Mouse (Mus musculus): ENCODE measurements around the gene Svop. TPM values are rescaled to one million over a fixed set of nuclear protein-coding genes. Genes with fewer than 3 reads are reported as not detected.

Svop gene
- polyA plus RNA-seq, 1 experiment from 2014 or later, result 0.05 TPM

DNA sequence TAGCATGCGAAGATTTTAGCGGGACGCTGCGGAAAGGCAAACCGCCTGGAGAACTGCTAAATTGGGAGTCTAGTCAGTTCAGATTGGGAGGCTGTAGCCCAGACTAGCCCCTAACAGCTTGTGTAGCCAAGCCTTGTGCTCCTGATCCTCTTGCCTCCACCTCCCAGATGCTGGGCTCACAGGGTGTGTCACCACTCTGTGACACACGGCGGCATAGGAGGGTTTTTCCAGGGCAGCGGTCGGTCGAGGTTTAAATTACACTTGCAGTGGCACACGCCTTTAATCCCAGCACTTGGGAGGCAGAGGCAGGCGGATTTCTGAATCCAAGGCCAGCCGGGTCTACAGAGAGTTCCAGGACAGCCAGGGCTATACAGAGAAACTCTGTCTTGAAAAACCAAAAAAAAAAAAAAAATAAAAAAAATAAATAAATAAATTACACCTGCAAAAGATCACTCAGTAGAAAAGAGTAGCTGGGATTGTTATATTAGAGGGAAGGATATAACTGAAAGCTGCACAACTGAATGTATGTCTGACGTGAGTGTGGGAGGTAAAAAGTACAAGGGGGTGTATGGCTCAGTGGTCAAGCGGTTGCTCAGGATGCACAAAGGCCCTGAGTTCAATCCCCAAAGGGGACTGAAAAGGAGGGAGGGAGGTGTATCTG lies 38.3 kb upstream of the Svop start:
- 73% methylated on average over 15 of the region's 15 CpGs for WGBS (ENCODE audit: insufficient replicate concordance)
- H3K4me1 ChIP-seq (replicated peaks), result peaks cover 76% of the 10 kb centered on the region
- DNase-seq, result no peak
- no peak for ATAC-seq (ENCODE audit: low read depth)
- no peaks in the 10 kb centered on the region for H3K9me3 ChIP-seq (replicated peaks)
- H3K4me3 ChIP-seq (replicated peaks), result peak overlapping the region; percentile 80
- peak overlapping the region; percentile 72; the same call in 1 of the 2 replicates for H3K9ac ChIP-seq
- no peaks in the 10 kb centered on the region for H3K27me3 ChIP-seq
- H3K4me2 ChIP-seq, result peak overlapping the region; percentile 99
- peaks cover 12% of the 10 kb centered on the region; the same call in 1 of the 2 replicates for H3K36me3 ChIP-seq
- H3K27ac ChIP-seq, result no peak overlapping the region

DNA sequence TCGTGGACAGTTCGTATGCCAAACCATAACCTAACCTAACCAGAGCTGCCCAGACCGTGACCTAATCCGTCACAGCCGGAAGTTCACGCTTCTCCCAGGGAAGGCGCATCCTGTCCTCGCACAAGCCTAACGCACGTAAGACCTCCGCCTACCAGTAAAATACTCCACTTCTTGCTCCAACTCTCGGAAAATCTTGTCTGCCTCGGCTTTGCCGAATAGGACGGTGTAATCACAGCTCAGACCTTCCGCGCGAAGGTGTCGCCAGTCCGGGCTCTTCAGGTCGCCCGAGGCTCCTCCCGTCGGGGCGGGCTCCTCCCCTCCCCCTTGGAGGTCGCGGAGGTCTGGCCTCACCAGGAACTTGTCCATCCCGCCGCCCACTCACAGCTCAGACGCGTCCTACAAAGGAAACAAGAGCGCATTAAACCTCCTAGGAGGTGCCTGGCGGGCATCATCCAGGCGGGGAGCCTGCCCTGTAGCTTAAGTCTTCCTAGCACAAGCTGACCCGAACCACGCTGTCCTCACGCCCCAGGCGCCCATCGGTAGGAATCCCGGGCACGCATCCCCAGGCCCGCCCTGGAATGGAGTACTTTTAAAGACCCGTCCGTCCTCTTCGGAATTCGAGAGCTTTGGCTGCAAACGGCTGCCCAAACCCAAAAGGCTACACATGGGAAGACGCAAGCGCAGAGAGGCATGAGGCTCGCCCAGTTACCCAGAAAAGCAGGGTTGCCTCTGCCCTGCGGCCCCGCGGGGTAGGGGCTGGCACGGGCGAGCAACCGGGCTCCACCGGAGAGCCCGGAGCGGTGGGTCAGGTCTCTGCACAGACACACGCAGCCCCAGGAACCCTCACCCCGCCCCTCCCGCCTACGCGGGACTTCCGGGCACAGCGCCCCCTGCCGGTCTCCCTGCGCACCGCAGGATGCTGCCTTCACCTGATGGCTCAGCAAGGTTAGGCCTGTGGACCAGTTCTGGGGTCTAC lies 36.3 kb upstream of the Svop start, which contains the start of gene Alkbh2:
Alkbh2 (minus strand) TSS at position 845 of the 976 bp plus-strand sequence.
- WGBS (ENCODE audit: insufficient replicate concordance), result 1% methylated on average over 69 of the region's 69 CpGs
- peak within 1 kb of the TSS; percentile 79 for H3K27ac ChIP-seq
- ATAC-seq (ENCODE audit: low read depth) (peak; percentile 13), DNase-seq (peak; percentile 79)
- no peaks in the 10 kb centered on the region for H3K27me3 ChIP-seq
- peaks cover 56% of the 10 kb centered on the region for H3K4me1 ChIP-seq (replicated peaks)
- no peaks in the 10 kb centered on the region for H3K9me3 ChIP-seq (replicated peaks)
- peaks cover 23% of the 10 kb centered on the region for H3K36me3 ChIP-seq
- H3K9ac ChIP-seq, result peak within 1 kb of the TSS; percentile 80
- peak within 1 kb of the TSS; percentile 73 for H3K4me3 ChIP-seq (replicated peaks)
- H3K4me2 ChIP-seq, result peak within 1 kb of the TSS; percentile 99

DNA sequence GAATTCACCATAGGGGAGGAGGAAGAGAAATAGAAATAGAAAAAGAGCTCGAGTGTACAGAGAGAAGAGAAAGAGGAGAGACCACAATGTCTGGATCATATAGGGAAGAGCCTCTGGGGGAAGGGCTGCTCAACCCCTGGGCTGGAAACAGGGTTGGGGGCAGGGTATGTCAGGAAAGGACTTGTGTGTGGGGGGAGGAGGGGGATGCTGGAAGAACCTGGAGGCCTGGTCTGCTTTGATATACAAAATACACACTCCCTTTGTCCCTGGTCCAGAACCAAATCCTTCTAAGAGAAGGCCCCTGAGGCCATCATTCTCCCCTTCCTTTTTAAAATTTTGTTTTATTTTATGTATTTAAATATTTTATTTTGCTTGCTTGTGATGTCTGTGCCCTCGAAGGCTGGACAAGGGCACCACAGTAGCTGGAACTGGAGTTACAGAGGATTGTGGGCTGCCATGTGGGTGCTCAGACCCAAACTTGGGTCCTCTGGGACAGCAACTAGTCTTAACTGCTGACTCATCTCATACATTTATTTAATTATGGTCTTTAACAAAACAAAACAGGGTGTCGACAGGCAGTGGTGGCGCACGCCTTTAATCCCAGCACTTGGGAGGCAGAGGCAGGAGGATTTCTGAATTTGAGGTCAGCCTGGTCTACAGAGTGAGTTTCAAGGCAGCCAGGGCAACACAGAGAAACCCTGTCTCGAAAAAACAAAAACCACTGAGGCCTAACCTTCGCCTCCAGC lies 35.3 kb upstream of the Svop start:
- WGBS (ENCODE audit: insufficient replicate concordance), result 68% methylated on average over 7 of the region's 7 CpGs
- H3K4me2 ChIP-seq, result peak overlapping the region; percentile 99
- no peak for ATAC-seq (ENCODE audit: low read depth)
- H3K4me1 ChIP-seq (replicated peaks), result peaks cover 46% of the 10 kb centered on the region
- peak overlapping the region; percentile 73; the same call in 1 of the 2 replicates for H3K4me3 ChIP-seq (replicated peaks)
- H3K9ac ChIP-seq, result peak overlapping the region; percentile 27; the same call in 1 of the 2 replicates
- peaks cover 28% of the 10 kb centered on the region for H3K36me3 ChIP-seq
- no peak overlapping the region for H3K27ac ChIP-seq
- H3K27me3 ChIP-seq, result no peaks in the 10 kb centered on the region
- H3K9me3 ChIP-seq (replicated peaks), result no peaks in the 10 kb centered on the region
- DNase-seq, result no peak

DNA sequence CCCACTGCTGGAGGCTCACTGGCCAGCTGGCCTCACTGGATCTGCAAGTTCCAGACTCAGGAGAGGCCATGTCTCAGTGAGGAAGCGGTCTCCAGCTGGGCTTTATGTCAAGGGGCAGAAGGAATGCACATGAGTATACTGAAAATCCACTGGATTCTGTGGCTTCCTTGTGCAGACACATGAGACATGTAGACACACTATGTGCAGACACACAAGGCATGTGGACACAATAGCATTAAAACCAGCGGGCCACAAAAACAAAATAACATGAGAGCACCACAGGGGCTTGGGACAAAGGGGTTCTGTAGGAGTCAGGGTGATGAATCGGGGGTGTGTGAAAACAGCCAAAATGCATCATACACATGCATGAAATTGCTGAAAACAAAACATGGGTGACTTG lies 34.6 kb upstream of the Svop start:
- Histone ChIP-seq H3K36me3 (peaks cover 34% of the 10 kb centered on the region), H3K4me1 (replicated peaks) (peaks cover 40% of the 10 kb centered on the region), H3K4me2 (peak overlapping the region; percentile 99; the same call in 1 of the 2 replicates), H3K9me3 (replicated peaks) (no peaks in the 10 kb centered on the region), H3K4me3 (replicated peaks) (no peak overlapping the region), H3K27me3 (no peaks in the 10 kb centered on the region), H3K9ac (peak overlapping the region; percentile 27; the same call in 1 of the 2 replicates), H3K27ac (0 out of 2 replicates have a peak overlapping the region, but pooled peaks have one; percentile 9)
- WGBS (ENCODE audit: insufficient replicate concordance), result 69% methylated on average over 3 of the region's 3 CpGs
- no peak for DNase-seq
- no peak for ATAC-seq (ENCODE audit: low read depth)

DNA sequence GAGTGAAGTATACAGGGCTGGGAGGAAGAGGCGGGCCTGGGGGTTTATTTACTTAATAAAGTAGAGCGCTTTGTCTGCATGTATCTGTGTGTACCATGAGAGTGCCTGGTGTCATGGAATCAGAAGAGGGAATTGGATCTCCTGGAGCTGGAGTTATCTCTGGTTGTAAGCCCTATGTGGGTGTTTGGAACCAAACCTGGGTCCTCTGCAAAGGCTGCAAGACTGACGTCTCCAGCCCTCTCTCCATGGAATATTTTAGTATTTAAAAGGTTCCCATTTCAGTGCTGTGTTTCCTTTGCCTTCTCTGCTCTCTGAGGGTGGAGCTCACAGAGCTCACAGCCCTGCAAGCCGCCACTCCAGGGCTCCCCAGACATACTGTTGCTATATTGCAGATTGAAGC lies 28.4 kb upstream of the Svop start:
- no peak overlapping the region for H3K4me3 ChIP-seq (replicated peaks)
- WGBS (ENCODE audit: insufficient replicate concordance), result 76% methylated on average over 4 of the region's 4 CpGs
- DNase-seq (no peak), ATAC-seq (ENCODE audit: low read depth) (no peak)
- peaks cover 70% of the 10 kb centered on the region for H3K36me3 ChIP-seq
- H3K4me2 ChIP-seq, result no peak overlapping the region
- H3K4me1 ChIP-seq (replicated peaks), result no peaks in the 10 kb centered on the region
- H3K27ac ChIP-seq, result no peak overlapping the region
- no peaks in the 10 kb centered on the region for H3K9me3 ChIP-seq (replicated peaks)
- H3K27me3 ChIP-seq, result no peaks in the 10 kb centered on the region
- no peak overlapping the region for H3K9ac ChIP-seq

DNA sequence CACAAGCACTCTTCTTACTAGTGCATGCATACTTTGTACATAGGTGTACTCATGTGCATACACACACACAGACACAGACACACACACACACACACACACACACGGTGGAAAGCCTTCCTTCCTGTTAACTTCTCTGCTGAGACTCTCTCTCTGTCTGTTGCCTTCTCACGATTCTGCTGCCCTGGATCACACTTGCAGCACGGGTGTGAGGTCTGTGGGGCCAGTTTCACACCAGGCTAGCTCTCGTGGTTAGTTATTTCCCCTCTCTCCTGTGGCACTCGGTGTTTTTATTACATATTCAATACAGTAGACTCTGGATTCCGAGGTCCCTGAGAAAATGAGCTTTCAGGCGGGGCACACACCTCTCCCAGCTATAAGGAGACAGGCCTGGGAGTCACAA lies 25.2 kb upstream of the Svop start:
- H3K27me3 ChIP-seq, result no peaks in the 10 kb centered on the region
- no peak for ATAC-seq (ENCODE audit: low read depth)
- no peaks in the 10 kb centered on the region for H3K4me1 ChIP-seq (replicated peaks)
- H3K4me2 ChIP-seq, result no peak overlapping the region
- DNase-seq, result no peak
- no peaks in the 10 kb centered on the region for H3K9me3 ChIP-seq (replicated peaks)
- H3K36me3 ChIP-seq, result peaks cover 67% of the 10 kb centered on the region
- WGBS (ENCODE audit: insufficient replicate concordance), result 51% methylated on average over 7 of the region's 7 CpGs
- no peak overlapping the region for H3K9ac ChIP-seq
- H3K27ac ChIP-seq, result no peak overlapping the region
- H3K4me3 ChIP-seq (replicated peaks), result no peak overlapping the region

DNA sequence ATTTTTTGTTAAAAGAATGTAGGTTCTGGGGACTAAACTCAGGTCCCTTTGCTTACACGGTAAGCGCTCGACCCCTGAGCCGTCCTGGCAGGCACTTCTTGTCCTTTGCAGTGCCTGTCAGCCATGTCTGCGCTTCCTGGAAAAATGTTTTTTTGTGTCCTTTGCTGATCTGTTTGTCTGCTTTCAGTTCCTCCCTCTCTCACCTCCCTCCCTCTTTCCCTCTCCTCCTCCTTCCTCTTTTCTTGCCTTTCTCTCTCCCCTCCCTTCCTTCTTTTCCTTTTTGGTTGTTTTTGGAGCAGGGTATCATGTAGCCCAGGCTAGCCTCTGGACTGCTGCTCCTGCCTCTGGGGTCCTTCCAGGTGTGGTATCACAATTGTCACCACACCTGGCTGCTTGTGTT lies 23.7 kb upstream of the Svop start:
- Histone ChIP-seq H3K27ac (no peak overlapping the region), H3K4me2 (no peak overlapping the region), H3K9ac (no peak overlapping the region), H3K4me3 (replicated peaks) (no peak overlapping the region), H3K27me3 (no peaks in the 10 kb centered on the region), H3K4me1 (replicated peaks) (no peaks in the 10 kb centered on the region), H3K36me3 (peaks cover 68% of the 10 kb centered on the region), H3K9me3 (replicated peaks) (no peaks in the 10 kb centered on the region)
- DNase-seq (no peak), ATAC-seq (ENCODE audit: low read depth) (no peak)
- 71% methylated on average over 5 of the region's 5 CpGs for WGBS (ENCODE audit: insufficient replicate concordance)

DNA sequence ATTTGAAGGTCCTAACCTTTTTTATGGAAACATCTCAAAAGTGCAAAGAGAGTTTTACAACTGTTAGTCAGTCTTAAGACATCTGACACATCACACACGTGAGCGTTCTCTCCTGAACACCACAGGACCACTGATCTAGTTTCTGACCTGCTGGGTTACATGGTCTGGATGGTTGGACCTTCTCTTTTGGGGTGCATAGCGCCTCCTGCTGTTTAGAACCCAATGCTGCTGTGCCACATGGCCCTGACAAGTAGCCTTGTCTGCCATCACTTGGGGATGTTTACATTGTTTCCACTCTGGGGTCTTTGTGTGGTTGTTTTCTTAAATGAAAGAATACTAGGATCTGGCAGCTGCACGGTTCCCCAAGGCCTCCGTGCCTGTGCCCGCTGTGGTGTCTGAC lies 22.0 kb upstream of the Svop start:
- Histone ChIP-seq H3K36me3 (peaks cover 71% of the 10 kb centered on the region), H3K27me3 (no peaks in the 10 kb centered on the region), H3K9ac (no peak overlapping the region), H3K4me1 (replicated peaks) (no peaks in the 10 kb centered on the region), H3K27ac (no peak overlapping the region), H3K9me3 (replicated peaks) (no peaks in the 10 kb centered on the region), H3K4me2 (no peak overlapping the region), H3K4me3 (replicated peaks) (no peak overlapping the region)
- ATAC-seq (ENCODE audit: low read depth) (no peak), DNase-seq (no peak)
- WGBS (ENCODE audit: insufficient replicate concordance), result 78% methylated on average over 6 of the region's 6 CpGs

DNA sequence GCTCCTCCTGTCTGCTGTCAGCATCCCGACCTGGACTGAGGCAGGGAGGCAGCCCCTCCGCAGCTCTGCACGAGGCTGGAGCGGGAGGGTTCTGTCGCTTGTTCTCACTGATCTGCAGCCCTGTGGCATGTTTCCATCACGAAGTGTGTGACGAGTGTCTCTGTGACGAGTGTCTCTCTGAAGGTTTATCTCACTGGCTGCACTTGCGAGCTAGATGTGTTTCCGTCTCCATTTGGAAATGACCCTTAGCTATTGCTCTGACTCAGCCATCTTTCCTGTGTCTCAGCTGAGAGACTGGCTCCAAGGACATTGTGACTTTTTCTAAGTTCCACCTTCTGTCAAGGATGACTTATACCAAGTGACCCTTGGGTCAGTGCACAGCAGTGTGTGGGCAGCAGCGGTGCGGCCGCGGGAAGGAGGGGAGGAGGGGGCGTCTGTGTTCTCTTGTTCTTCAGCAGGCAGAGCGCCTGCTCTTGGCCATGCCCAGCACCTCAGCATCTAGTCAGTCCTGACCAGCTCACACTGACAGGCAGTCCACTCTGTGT lies 15.1 kb upstream of the Svop start:
- no peak overlapping the region for H3K9ac ChIP-seq
- ATAC-seq (ENCODE audit: low read depth) (no peak), DNase-seq (no peak)
- H3K27ac ChIP-seq, result no peak overlapping the region
- H3K9me3 ChIP-seq (replicated peaks), result no peaks in the 10 kb centered on the region
- peaks cover 67% of the 10 kb centered on the region for H3K36me3 ChIP-seq
- no peaks in the 10 kb centered on the region for H3K27me3 ChIP-seq
- H3K4me1 ChIP-seq (replicated peaks), result 0 out of 2 replicates have a peak, but pooled peaks cover 2% of the 10 kb centered on the region
- H3K4me2 ChIP-seq, result no peak overlapping the region
- no peak overlapping the region for H3K4me3 ChIP-seq (replicated peaks)
- 80% methylated on average over 16 of the region's 16 CpGs for WGBS (ENCODE audit: insufficient replicate concordance)

DNA sequence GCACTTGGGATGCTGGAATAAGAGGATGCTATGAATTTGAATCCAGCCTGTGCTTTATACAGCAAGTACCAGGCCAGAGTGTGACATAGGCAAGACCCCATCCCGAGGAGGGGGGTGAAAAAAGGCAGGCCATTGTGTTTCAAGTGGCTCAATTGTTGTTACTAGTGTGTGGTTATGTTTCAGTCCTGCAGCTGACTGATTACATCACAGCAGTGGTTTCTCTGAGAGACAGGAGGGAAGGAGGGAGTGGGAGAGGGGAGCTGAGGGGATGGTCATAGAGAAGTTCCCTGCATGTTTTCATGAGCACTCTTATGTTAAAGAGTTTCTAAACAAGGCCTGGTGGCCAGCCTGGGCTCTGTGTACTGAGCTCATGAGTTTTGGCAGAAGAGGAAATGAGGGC lies 11.4 kb upstream of the Svop start:
- Histone ChIP-seq H3K4me2 (no peak overlapping the region), H3K4me1 (replicated peaks) (peaks cover 21% of the 10 kb centered on the region), H3K27me3 (0 out of 2 replicates have a peak, but pooled peaks cover 7% of the 10 kb centered on the region), H3K9ac (no peak overlapping the region), H3K9me3 (replicated peaks) (no peaks in the 10 kb centered on the region), H3K27ac (no peak overlapping the region), H3K4me3 (replicated peaks) (no peak overlapping the region), H3K36me3 (peaks cover 31% of the 10 kb centered on the region)
- no peak for DNase-seq
- 34% methylated on average over 1 of the region's 1 CpGs for WGBS (ENCODE audit: insufficient replicate concordance)
- ATAC-seq (ENCODE audit: low read depth), result no peak

Measured in liver, embryonic 13.5 days (tissue).